In the genomic region with DNA sequence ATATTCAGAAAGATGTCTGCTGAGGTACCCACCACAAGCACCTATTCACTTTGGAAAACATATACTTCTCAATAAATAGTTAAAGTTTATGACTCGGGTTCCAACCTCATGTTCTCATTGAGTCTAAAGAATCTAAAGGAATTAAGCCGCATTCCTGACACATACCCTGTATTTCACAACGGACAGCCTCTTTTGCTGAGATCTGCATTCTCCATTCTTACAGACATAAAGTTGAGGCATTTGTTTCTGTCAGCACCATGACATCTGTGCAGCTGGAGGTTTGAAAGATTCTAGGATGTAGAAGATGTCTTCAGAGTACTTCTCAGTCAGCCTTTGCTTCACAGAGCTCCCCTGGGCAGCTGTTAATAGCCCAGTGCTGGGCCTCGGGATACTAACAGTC, we compare ENCODE assay signal across 26 mouse cellular contexts.
DNase-seq lines count a peak whose midpoint lies in the region; ATAC-seq and TF ChIP-seq lines count a peak whose summit lies in the region.
"Had no signal": no experiment of that assay in that cellular context is flagged by ENCODE, and none has a peak within 500 bp of the region (broad histone marks: within the 10 kb centered on the region; RNA-seq: fewer than 3 reads in every experiment).

No protein-coding gene starts in this region.

- H3K4me2 ChIP-seq in heart, embryonic 16.5 days (ENCODE audit: low read depth, low read length): peak overlapping the region; percentile 57
- H3K4me2 ChIP-seq in embryonic facial prominence, embryonic 15.5 days (replicated peaks): peak overlapping the region; percentile 23; the same call in 1 of the 2 replicates
- H3K4me2 ChIP-seq in hindbrain, postnatal 0 days (ENCODE audit: low read depth, low read length): no peak overlapping the region
- H3K4me2 ChIP-seq: forebrain, embryonic 15.5 days; liver, embryonic 11.5 days; midbrain, embryonic 15.5 days; neural tube, embryonic 13.5 days had no signal

- intact Hi-C loops in heart, postnatal 10 days (cut with DNase I): no loop called here

- no peak overlapping the region for H3K4me3 ChIP-seq in heart, embryonic 10.5 days
- H3K4me3 ChIP-seq in heart, embryonic 16.5 days (ENCODE audit: low read length): peak overlapping the region; percentile 54
- H3K4me3 ChIP-seq in MEL (ENCODE audit: control insufficient read depth in 1 of 2, insufficient read depth in 1 of 2, low read depth in 2 of 2, low read length in 2 of 2): peak overlapping the region; percentile 55 to 88
- no peak overlapping the region for H3K4me3 ChIP-seq in embryonic facial prominence, embryonic 15.5 days (replicated peaks)
- H3K4me3 ChIP-seq in hindbrain, postnatal 0 days (ENCODE audit: low read length): no peak overlapping the region
- H3K4me3 ChIP-seq: embryonic facial prominence, embryonic 12.5 days; forebrain, embryonic 15.5 days; hindbrain, embryonic 10.5 days; midbrain, embryonic 15.5 days; neural tube, embryonic 13.5 days had no signal

- no peak for DNase-seq in heart, embryonic 10.5 days (ENCODE audit: low spot score)
- no peak for DNase-seq in heart, postnatal 10 days
- no peak for DNase-seq in heart, adult 9 months (ENCODE audit: low spot score in 2 of 2)
- DNase-seq in MEL (ENCODE audit: low read depth, low spot score): no peak
- DNase-seq in hindbrain, postnatal 0 days (ENCODE audit: low spot score): no peak
- DNase-seq: adrenal gland, adult 2 months; cerebellum, adult 18-20 months; cerebellum, postnatal 14 days; gastrocnemius, postnatal 25 days; kidney, adult 9 months; kidney, postnatal 14 days; liver, postnatal 0 days; retina, postnatal 1 day; right cerebral cortex, postnatal 25 days; spleen, adult 18-20 months had no signal

- 76% methylated on average over 4 of the region's 4 CpGs for WGBS in heart, embryonic 10.5 days
- WGBS in heart, embryonic 16.5 days: 54% methylated on average over 4 of the region's 4 CpGs
- 30% methylated on average over 4 of the region's 4 CpGs for WGBS in embryonic facial prominence, embryonic 15.5 days
- 89% methylated on average over 4 of the region's 4 CpGs for WGBS in hindbrain, postnatal 0 days

- H3K27ac ChIP-seq in heart, embryonic 10.5 days: peak overlapping the region; percentile 76; the same call in 1 of the 2 replicates
- peak overlapping the region; percentile 87 for H3K27ac ChIP-seq in heart, embryonic 16.5 days (ENCODE audit: low read length)
- H3K27ac ChIP-seq in MEL (ENCODE audit: control insufficient read depth, low read depth, low read length): peak overlapping the region; percentile 92
- peak overlapping the region; percentile 17; the same call in 1 of the 2 replicates for H3K27ac ChIP-seq in embryonic facial prominence, embryonic 15.5 days (replicated peaks)
- H3K27ac ChIP-seq in hindbrain, postnatal 0 days: no peak overlapping the region
- H3K27ac ChIP-seq: embryonic facial prominence, embryonic 12.5 days; forebrain, embryonic 15.5 days; hindbrain, embryonic 10.5 days; macrophage; midbrain, embryonic 15.5 days; neural tube, embryonic 13.5 days had no signal

- H3K79me2 ChIP-seq in MEL (ENCODE audit: control insufficient read depth, insufficient read depth, low read length, poor library complexity): peaks cover 38% of the 10 kb centered on the region

- no peaks in the 10 kb centered on the region for H3K36me3 ChIP-seq in heart, embryonic 10.5 days
- H3K36me3 ChIP-seq in heart, embryonic 16.5 days (ENCODE audit: control insufficient read depth, insufficient read depth): no peaks in the 10 kb centered on the region
- H3K36me3 ChIP-seq in MEL (ENCODE audit: control insufficient read depth in 1 of 2, insufficient read depth in 2 of 2, low read length in 2 of 2): peaks cover 2 to 40% of the 10 kb centered on the region in 2 experiments; a peak in 2 of 4 replicates
- no peaks in the 10 kb centered on the region for H3K36me3 ChIP-seq in embryonic facial prominence, embryonic 15.5 days
- H3K36me3 ChIP-seq in hindbrain, postnatal 0 days (ENCODE audit: insufficient read depth, low read length): no peaks in the 10 kb centered on the region
- H3K36me3 ChIP-seq: embryonic facial prominence, embryonic 12.5 days; forebrain, embryonic 15.5 days; hindbrain, embryonic 10.5 days; midbrain, embryonic 15.5 days; neural tube, embryonic 13.5 days had no signal

- no peak for TF ChIP-seq CTCF in MEL (IDR thresholded peaks at IDR 0.05 in 2 of 3, conservative IDR thresholded peaks at IDR 0.05 in 1 of 3; ENCODE audit: control insufficient read depth in 1 of 3, insufficient read depth in 1 of 3, low read depth in 2 of 3, low read length in 3 of 3, poor library complexity in 1 of 3, severe bottlenecking in 1 of 3)
- no peak for TF ChIP-seq CTCF in hindbrain, postnatal 0 days (IDR thresholded peaks at IDR 0.05; ENCODE audit: low read depth)

- no peak for TF ChIP-seq EP300 in MEL (IDR thresholded peaks at IDR 0.05; ENCODE audit: low read depth in 1 of 2, low read length in 2 of 2)

- TF ChIP-seq RAD21 in MEL (IDR thresholded peaks at IDR 0.05; ENCODE audit: low read depth, low read length): no peak

- peak overlapping the region; percentile 76 for H3K9ac ChIP-seq in heart, embryonic 16.5 days (ENCODE audit: low read length)
- H3K9ac ChIP-seq in MEL (ENCODE audit: control insufficient read depth, low read depth, low read length, poor library complexity, severe bottlenecking): peak overlapping the region; percentile 75
- no peak overlapping the region for H3K9ac ChIP-seq in embryonic facial prominence, embryonic 15.5 days
- H3K9ac ChIP-seq in hindbrain, postnatal 0 days (replicated peaks; ENCODE audit: low read length): no peak overlapping the region
- H3K9ac ChIP-seq: embryonic facial prominence, embryonic 12.5 days; forebrain, embryonic 15.5 days; liver, postnatal 0 days; midbrain, embryonic 15.5 days; neural tube, embryonic 13.5 days had no signal

- no peak for ATAC-seq in heart, embryonic 16.5 days (replicated peaks; ENCODE audit: extremely low read depth, insufficient read depth, low FRiP score)
- ATAC-seq in embryonic facial prominence, embryonic 15.5 days (ENCODE audit: insufficient number of reproducible peaks, low FRiP score, low TSS enrichment, low read depth): no peak
- ATAC-seq in hindbrain, postnatal 0 days: no peak
- ATAC-seq: forebrain, embryonic 15.5 days; hindbrain, embryonic 16.5 days; intestine, embryonic 16.5 days; liver, postnatal 0 days; midbrain, embryonic 15.5 days had no signal

- TF ChIP-seq POLR2A in MEL (IDR thresholded peaks at IDR 0.05; ENCODE audit: control insufficient read depth in 1 of 2, insufficient read depth in 1 of 2, low read depth in 1 of 2, low read length in 2 of 2, poor library complexity in 1 of 2): no peak

- H3K27me3 ChIP-seq in heart, embryonic 10.5 days (ENCODE audit: insufficient read depth, poor library complexity, severe bottlenecking): no peaks in the 10 kb centered on the region
- H3K27me3 ChIP-seq in heart, embryonic 16.5 days (ENCODE audit: control insufficient read depth, insufficient read depth, low read length): no peaks in the 10 kb centered on the region
- no peaks in the 10 kb centered on the region for H3K27me3 ChIP-seq in MEL (ENCODE audit: control insufficient read depth in 1 of 2, insufficient read depth in 2 of 2, low read length in 2 of 2)
- H3K27me3 ChIP-seq in embryonic facial prominence, embryonic 15.5 days: no peaks in the 10 kb centered on the region
- H3K27me3 ChIP-seq in hindbrain, postnatal 0 days (ENCODE audit: insufficient read depth, low read length): no peaks in the 10 kb centered on the region
- H3K27me3 ChIP-seq: embryonic facial prominence, embryonic 12.5 days; forebrain, embryonic 15.5 days; midbrain, embryonic 15.5 days; neural tube, embryonic 13.5 days had no signal

- H3K4me1 ChIP-seq in heart, embryonic 10.5 days: peaks cover 89% of the 10 kb centered on the region
- H3K4me1 ChIP-seq in heart, embryonic 16.5 days (ENCODE audit: control insufficient read depth, insufficient read depth, low read length): peaks cover 57% of the 10 kb centered on the region
- peaks cover 18 to 48% of the 10 kb centered on the region in 2 experiments for H3K4me1 ChIP-seq in MEL (ENCODE audit: control insufficient read depth in 1 of 2, insufficient read depth in 2 of 2, low read length in 2 of 2)
- peaks cover 45% of the 10 kb centered on the region for H3K4me1 ChIP-seq in embryonic facial prominence, embryonic 15.5 days
- H3K4me1 ChIP-seq in hindbrain, postnatal 0 days (ENCODE audit: insufficient read depth, low read length): no peaks in the 10 kb centered on the region
- H3K4me1 ChIP-seq: midbrain, embryonic 15.5 days; neural tube, embryonic 13.5 days had no signal

- no peaks in the 10 kb centered on the region for H3K9me3 ChIP-seq in heart, embryonic 10.5 days
- H3K9me3 ChIP-seq in heart, embryonic 16.5 days (replicated peaks; ENCODE audit: control insufficient read depth, low read length): no peaks in the 10 kb centered on the region
- no peaks in the 10 kb centered on the region for H3K9me3 ChIP-seq in MEL (replicated peaks; ENCODE audit: insufficient read depth, low read length)
- no peaks in the 10 kb centered on the region for H3K9me3 ChIP-seq in embryonic facial prominence, embryonic 15.5 days (replicated peaks)
- no peaks in the 10 kb centered on the region for H3K9me3 ChIP-seq in hindbrain, postnatal 0 days (ENCODE audit: low read length)
- H3K9me3 ChIP-seq: embryonic facial prominence, embryonic 12.5 days; forebrain, embryonic 15.5 days; hindbrain, embryonic 10.5 days; midbrain, embryonic 15.5 days; neural tube, embryonic 13.5 days had no signal

TF ChIP-seq in MEL, 35 proteins besides CTCF, POLR2A, EP300 and RAD21 (continues in another document):
- TF ChIP-seq ZNF384 (IDR thresholded peaks at IDR 0.05; ENCODE audit: low read depth, low read length) (no peak), ZMIZ1 (IDR thresholded peaks at IDR 0.05; ENCODE audit: low read depth, low read length) (no peak), MYB (IDR thresholded peaks at IDR 0.05; ENCODE audit: low read depth, low read length) (no peak), CHD2 (IDR thresholded peaks at IDR 0.05; ENCODE audit: low read length) (no peak), TBP (IDR thresholded peaks at IDR 0.05; ENCODE audit: low read depth, low read length) (no peak), TAL1 (IDR thresholded peaks at IDR 0.05; ENCODE audit: low read length) (no peak), ELF1 (IDR thresholded peaks at IDR 0.05; ENCODE audit: low read depth, low read length) (no peak), USF2 (IDR thresholded peaks at IDR 0.05; ENCODE audit: borderline replicate concordance in 1 of 2, insufficient read depth in 1 of 2, low read depth in 1 of 2, low read length in 2 of 2) (no peak), E2F4 (IDR thresholded peaks at IDR 0.05; ENCODE audit: borderline replicate concordance, low read depth, low read length) (no peak), MYC (IDR thresholded peaks at IDR 0.05; ENCODE audit: low read depth, low read length) (no peak), ZKSCAN1 (IDR thresholded peaks at IDR 0.05; ENCODE audit: low read depth, low read length) (no peak), POLR2AphosphoS5 (IDR thresholded peaks at IDR 0.05; ENCODE audit: borderline replicate concordance, low read depth, low read length) (no peak), NRF1 (IDR thresholded peaks at IDR 0.05; ENCODE audit: insufficient read depth, low read depth, low read length, poor library complexity, severe bottlenecking) (no peak), NELFE (IDR thresholded peaks at IDR 0.05; ENCODE audit: low read depth, low read length) (no peak), SIN3A (IDR thresholded peaks at IDR 0.05; ENCODE audit: low read length) (no peak)

Comparison
In these comparisons a context has a peak if more than half of its experiments do, and no peak if none do; other contexts are left out.
1. H3K4me3 ChIP-seq: peak in heart, embryonic 16.5 days (single experiment) and MEL (2 of 2); none in heart, embryonic 10.5 days (single experiment), embryonic facial prominence, embryonic 15.5 days (single experiment) and hindbrain, postnatal 0 days (single experiment).
2. H3K9ac ChIP-seq: peak in heart, embryonic 16.5 days (single experiment) and MEL (single experiment); none in embryonic facial prominence, embryonic 15.5 days (single experiment) and hindbrain, postnatal 0 days (single experiment).